Mouse (Mus musculus): Measurements from ENCODE around the gene Myo1h. TPM values are rescaled to one million over a fixed set of nuclear protein-coding genes. Genes with fewer than 3 reads are reported as not detected.

The Myo1h gene
- polyA plus RNA-seq, 1 experiment: 2.5 TPM

- Histone ChIP-seq H3K4me3 (ENCODE audit: insufficient read depth, low read length) (no peak within 1 kb of the TSS), H3K4me1 (ENCODE audit: control insufficient read depth, insufficient read depth, low read length) (no peaks in the 10 kb centered on the region), H3K27ac (ENCODE audit: insufficient read depth, low read length) (no peak within 1 kb of the TSS)
- TF ChIP-seq POLR2A (IDR thresholded peaks at IDR 0.05; ENCODE audit: low read depth, low read length) (no peak), CTCF (IDR thresholded peaks at IDR 0.05; ENCODE audit: borderline replicate concordance, insufficient read depth, low read length) (no peak)
Measured at GRCm38 (mm10) chr5:114273693-114274402, 15.1 kb upstream of the Myo1h start, which contains the start of gene Foxn4. Gene Foxn4, minus strand, starts transcription at chr5:114273807.

GRCm38 (mm10) chr5:114275339-114275738, 13.6 kb upstream of the Myo1h start:
- Histone ChIP-seq H3K4me1 (ENCODE audit: control insufficient read depth, insufficient read depth, low read length) (no peaks in the 10 kb centered on the region), H3K4me3 (ENCODE audit: insufficient read depth, low read length) (no peak overlapping the region), H3K27ac (ENCODE audit: insufficient read depth, low read length) (no peak overlapping the region)
- no peak for TF ChIP-seq POLR2A (IDR thresholded peaks at IDR 0.05; ENCODE audit: low read depth, low read length)
- TF ChIP-seq CTCF (IDR thresholded peaks at IDR 0.05; ENCODE audit: borderline replicate concordance, insufficient read depth, low read length): no peak

DNA sequence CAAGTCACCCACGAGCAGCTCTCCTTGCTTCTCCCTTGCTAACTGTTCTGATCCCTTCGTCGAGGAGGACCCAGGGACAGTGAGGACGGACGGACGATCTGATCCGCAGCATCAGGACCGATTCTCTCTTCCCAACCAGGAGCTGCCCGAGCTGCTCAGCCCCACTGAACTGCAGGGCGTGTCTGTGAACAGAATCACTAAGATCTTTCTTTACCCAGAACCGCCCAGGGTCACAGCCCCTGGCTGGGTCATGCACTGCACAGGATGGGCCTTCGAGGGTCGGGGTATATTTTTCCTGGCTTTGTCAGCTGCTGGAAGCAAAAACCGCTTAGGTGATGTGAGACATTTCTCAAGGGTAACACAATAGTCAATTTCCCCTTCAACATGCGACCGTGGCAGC, 13.0 kb upstream of the Myo1h start:
- no peaks in the 10 kb centered on the region for H3K4me1 ChIP-seq (ENCODE audit: control insufficient read depth, insufficient read depth, low read length)
- no peak overlapping the region for H3K4me3 ChIP-seq (ENCODE audit: insufficient read depth, low read length)
- TF ChIP-seq CTCF (IDR thresholded peaks at IDR 0.05; ENCODE audit: borderline replicate concordance, insufficient read depth, low read length) (no peak), POLR2A (IDR thresholded peaks at IDR 0.05; ENCODE audit: low read depth, low read length) (no peak)
- H3K27ac ChIP-seq (ENCODE audit: insufficient read depth, low read length): no peak overlapping the region

GRCm38 (mm10) chr5:114279382-114280143, 9.4 kb upstream of the Myo1h start:
- TF ChIP-seq CTCF (IDR thresholded peaks at IDR 0.05; ENCODE audit: borderline replicate concordance, insufficient read depth, low read length) (no peak), POLR2A (IDR thresholded peaks at IDR 0.05; ENCODE audit: low read depth, low read length) (no peak)
- no peaks in the 10 kb centered on the region for H3K4me1 ChIP-seq (ENCODE audit: control insufficient read depth, insufficient read depth, low read length)
- no peak overlapping the region for H3K4me3 ChIP-seq (ENCODE audit: insufficient read depth, low read length)
- H3K27ac ChIP-seq (ENCODE audit: insufficient read depth, low read length): no peak overlapping the region

- TF ChIP-seq POLR2A (IDR thresholded peaks at IDR 0.05; ENCODE audit: low read depth, low read length) (no peak), CTCF (IDR thresholded peaks at IDR 0.05; ENCODE audit: borderline replicate concordance, insufficient read depth, low read length) (no peak)
- Histone ChIP-seq H3K27ac (ENCODE audit: insufficient read depth, low read length) (no peak overlapping the region), H3K4me3 (ENCODE audit: insufficient read depth, low read length) (no peak overlapping the region), H3K4me1 (ENCODE audit: control insufficient read depth, insufficient read depth, low read length) (no peaks in the 10 kb centered on the region)
Measured at GRCm38 (mm10) chr5:114282346-114282745, 6.6 kb upstream of the Myo1h start.

DNA sequence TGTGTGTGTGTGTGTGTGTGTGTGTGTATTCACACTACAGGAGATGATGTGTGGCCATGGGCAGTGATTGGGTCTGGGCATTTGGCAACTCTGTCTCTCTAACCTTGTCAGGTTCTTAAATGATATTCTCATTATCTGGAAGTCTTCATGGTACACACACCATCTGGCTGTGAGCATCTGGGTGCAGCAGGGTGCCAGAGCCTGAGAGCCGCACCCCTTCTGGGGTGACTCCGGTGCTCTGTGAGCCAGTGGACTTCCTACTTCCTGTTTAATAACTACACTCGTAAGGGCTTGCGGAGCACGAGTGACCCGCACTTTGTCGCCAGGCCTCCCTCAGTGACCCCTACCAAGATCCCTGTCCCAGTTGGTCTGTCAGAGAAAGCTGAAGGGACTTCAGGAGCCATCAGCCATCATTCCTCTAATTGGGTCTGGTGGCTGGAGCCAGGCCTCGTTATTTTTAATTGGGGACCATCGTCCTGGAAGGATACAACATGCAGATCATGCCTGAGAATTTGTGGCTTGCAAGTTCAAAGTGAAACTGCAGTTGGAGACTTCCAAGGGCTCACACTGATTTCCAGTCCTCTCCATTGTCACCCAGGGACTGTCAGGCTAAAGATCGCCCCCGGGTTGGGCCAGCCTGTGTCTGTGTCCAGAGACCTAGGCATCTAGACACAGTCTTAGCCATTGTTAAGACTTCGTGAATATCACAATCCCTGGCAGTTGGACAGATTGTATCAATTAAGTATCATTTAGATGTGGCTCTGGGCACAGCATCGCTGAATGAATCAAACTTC, 4.2 kb upstream of the Myo1h start:
- H3K4me1 ChIP-seq (ENCODE audit: control insufficient read depth, insufficient read depth, low read length): no peaks in the 10 kb centered on the region
- H3K4me3 ChIP-seq (ENCODE audit: insufficient read depth, low read length): no peak overlapping the region
- TF ChIP-seq CTCF (IDR thresholded peaks at IDR 0.05; ENCODE audit: borderline replicate concordance, insufficient read depth, low read length): no peak
- no peak for TF ChIP-seq POLR2A (IDR thresholded peaks at IDR 0.05; ENCODE audit: low read depth, low read length)
- no peak overlapping the region for H3K27ac ChIP-seq (ENCODE audit: insufficient read depth, low read length)

GRCm38 (mm10) chr5:114285398-114285700, 3.6 kb upstream of the Myo1h start:
- TF ChIP-seq CTCF (IDR thresholded peaks at IDR 0.05; ENCODE audit: borderline replicate concordance, insufficient read depth, low read length): no peak
- TF ChIP-seq POLR2A (IDR thresholded peaks at IDR 0.05; ENCODE audit: low read depth, low read length): no peak
- no peak overlapping the region for H3K27ac ChIP-seq (ENCODE audit: insufficient read depth, low read length)
- no peaks in the 10 kb centered on the region for H3K4me1 ChIP-seq (ENCODE audit: control insufficient read depth, insufficient read depth, low read length)
- no peak overlapping the region for H3K4me3 ChIP-seq (ENCODE audit: insufficient read depth, low read length)

- Histone ChIP-seq H3K27ac (ENCODE audit: insufficient read depth, low read length) (no peak overlapping the region), H3K4me3 (ENCODE audit: insufficient read depth, low read length) (no peak overlapping the region), H3K4me1 (ENCODE audit: control insufficient read depth, insufficient read depth, low read length) (no peaks in the 10 kb centered on the region)
- TF ChIP-seq POLR2A (IDR thresholded peaks at IDR 0.05; ENCODE audit: low read depth, low read length) (no peak), CTCF (IDR thresholded peaks at IDR 0.05; ENCODE audit: borderline replicate concordance, insufficient read depth, low read length) (no peak)
Measured at GRCm38 (mm10) chr5:114286102-114286501, 2.9 kb upstream of the Myo1h start.

- H3K27ac ChIP-seq (ENCODE audit: insufficient read depth, low read length): no peak overlapping the region
- H3K4me3 ChIP-seq (ENCODE audit: insufficient read depth, low read length): no peak overlapping the region
- H3K4me1 ChIP-seq (ENCODE audit: control insufficient read depth, insufficient read depth, low read length): no peaks in the 10 kb centered on the region
- TF ChIP-seq POLR2A (IDR thresholded peaks at IDR 0.05; ENCODE audit: low read depth, low read length) (no peak), CTCF (IDR thresholded peaks at IDR 0.05; ENCODE audit: borderline replicate concordance, insufficient read depth, low read length) (no peak)
Measured at GRCm38 (mm10) chr5:114286872-114287571, 1.9 kb upstream of the Myo1h start.

All from embryonic fibroblast, embryonic 13.5 days (primary cell).